Mouse (Mus musculus): Measurements from ENCODE around the gene Dock2.

DNA sequence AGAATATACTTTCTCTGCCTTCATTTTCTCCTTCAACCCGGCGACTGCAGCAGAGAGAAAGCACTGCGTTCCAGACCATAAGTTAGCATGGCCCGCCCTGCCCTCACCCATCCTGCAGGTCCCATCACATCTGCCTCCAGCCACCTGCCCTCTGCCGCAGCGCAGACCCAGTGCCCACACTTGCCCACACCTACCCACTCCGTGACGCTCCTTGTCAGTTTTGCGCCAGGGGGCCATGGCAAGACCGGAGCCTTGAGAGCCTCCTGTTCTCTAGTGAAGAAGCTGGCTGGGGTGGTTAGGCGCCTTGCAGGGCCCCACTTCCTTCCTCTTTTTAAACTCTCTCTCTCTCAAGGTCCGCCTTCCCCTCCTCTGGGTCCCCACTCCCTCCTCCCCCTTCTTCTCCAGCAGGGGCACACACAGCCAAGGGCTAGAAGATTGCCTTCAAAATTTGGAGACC is at the start of gene Dock2:
- TF ChIP-seq CTCF (IDR thresholded peaks at IDR 0.05; ENCODE audit: extremely low read depth, insufficient read depth, insufficient read length, insufficient replicate concordance) (no peak), POLR2A (IDR thresholded peaks at IDR 0.05; ENCODE audit: low read depth, low read length) (peak; percentile 82)

Data from spleen, adult 2 months (tissue).